Mouse (Mus musculus) stomach, embryonic 15.5 days (tissue): ENCODE data around the gene Map2. TPM values are rescaled to one million over a fixed set of nuclear protein-coding genes. Genes with fewer than 3 reads are reported as not detected.

ENCODE experiments used
- ATAC-seq: fragments of 200-750 bp; cut with Nextera tagmentation; 2 replicates; pipeline ENCODE4 v1.8.0; 2017; ENCODE audit warnings: low read depth, moderate number of reproducible peaks, moderate TSS enrichment; ENCODE audit not compliant: insufficient read depth, low FRiP score
- H3K27ac ChIP-seq: fragments of 300-500 bp; sonication (generic); 2 replicates; pipeline ENCODE4 v1.5.1; 2015; ENCODE audit warnings: mild to moderate bottlenecking, inconsistent platforms
- H3K27me3 ChIP-seq: fragments of 300-500 bp; sonication (generic); replicated peaks from 2 replicates; pipeline ENCODE4 v1.6.1; 2015; ENCODE audit warnings: inconsistent platforms
- H3K36me3 ChIP-seq: fragments of 300-500 bp; sonication (generic); 2 replicates; pipeline ENCODE4 v1.6.1; 2015; ENCODE audit warnings: inconsistent platforms
- H3K4me1 ChIP-seq: fragments of 300-500 bp; sonication (generic); 2 replicates; pipeline ENCODE4 v1.6.1; 2015; ENCODE audit warnings: inconsistent platforms
- H3K4me2 ChIP-seq: fragments of 300-500 bp; sonication (generic); 2 replicates; pipeline ENCODE4 v1.6.1; 2015; ENCODE audit warnings: mild to moderate bottlenecking, inconsistent platforms
- H3K4me3 ChIP-seq: fragments of 300-500 bp; sonication (generic); replicated peaks from 2 replicates; pipeline ENCODE4 v1.5.1; 2015; ENCODE audit warnings: inconsistent platforms
- H3K9ac ChIP-seq: fragments of 300-500 bp; sonication (generic); 2 replicates; pipeline ENCODE4 v1.6.1; 2015; ENCODE audit warnings: inconsistent platforms
- H3K9me3 ChIP-seq: fragments of 300-500 bp; sonication (generic); 2 replicates; pipeline ENCODE4 v1.6.1; 2016; ENCODE audit warnings: inconsistent platforms
- WGBS: fragments of 180-500 bp; shearing (Covaris S2); methylation state at CpG from one replicate; pipeline ENCODE4 v1.1.7; 2015; 5-methylcytosine and 5-hydroxymethylcytosine counted together
- polyA plus RNA-seq: library from polyadenylated mRNA; unstranded; fragments of >200 nt; fragmentation: Nextera tagmentation; extraction: Ambion mirVana; gene quantifications from 2 replicates; pipeline ENCODE4 v1.2.1, GENCODE M21; 2015

Map2 gene
- polyA plus RNA-seq, 1 experiment from 2014 or later, result 16.6 TPM

DNA sequence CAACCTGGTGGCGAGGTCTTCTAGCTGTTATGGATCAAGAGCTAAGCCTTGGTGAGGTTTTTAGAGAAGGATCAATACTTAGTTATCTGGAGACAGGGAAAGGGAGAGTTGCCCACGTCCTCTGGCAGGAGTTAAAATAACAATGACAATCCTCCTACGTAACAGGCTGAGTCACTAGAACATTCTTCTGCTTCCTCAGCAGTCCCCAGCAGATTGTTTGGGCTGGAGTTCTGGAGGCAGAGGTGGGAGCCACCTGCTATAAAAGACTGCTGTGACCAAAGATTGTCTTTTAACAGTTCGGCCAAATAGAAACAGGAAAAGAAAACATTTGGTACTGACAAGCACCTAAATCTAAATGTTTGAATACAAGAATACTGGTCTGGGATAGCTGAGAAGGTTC is 190.5 kb downstream of the Map2 start:
- ATAC-seq, result no peak
- H3K27me3 ChIP-seq, result no peaks in the 10 kb centered on the region
- H3K9me3 ChIP-seq, result no peaks in the 10 kb centered on the region
- WGBS, result 61% methylated on average over 4 of the region's 4 CpGs
- H3K9ac ChIP-seq, result no peak overlapping the region
- no peak overlapping the region for H3K4me2 ChIP-seq
- no peaks in the 10 kb centered on the region for H3K36me3 ChIP-seq
- H3K27ac ChIP-seq, result no peak overlapping the region
- no peaks in the 10 kb centered on the region for H3K4me1 ChIP-seq
- H3K4me3 ChIP-seq, result no peak overlapping the region

DNA sequence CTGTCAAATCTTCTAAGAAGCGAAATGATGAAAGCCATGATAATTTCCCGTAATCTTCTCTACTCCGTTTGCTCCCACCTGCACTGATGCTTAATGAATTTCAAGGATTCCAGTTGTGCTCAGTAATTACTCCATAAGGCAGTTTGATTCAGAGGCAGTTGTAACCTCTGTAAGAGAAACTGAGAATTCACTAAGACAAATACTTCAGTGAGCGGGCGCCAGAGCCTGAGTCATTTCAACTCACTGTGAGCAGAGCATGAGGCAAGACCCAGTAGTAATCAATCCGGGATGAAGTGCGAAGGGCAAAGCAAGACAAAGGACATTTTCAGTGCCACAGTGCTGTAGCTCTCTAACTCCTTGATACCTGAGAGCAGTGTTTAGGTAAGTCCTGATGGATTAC is 194.4 kb downstream of the Map2 start:
- Histone ChIP-seq H3K9me3 (no peaks in the 10 kb centered on the region), H3K36me3 (no peaks in the 10 kb centered on the region), H3K4me2 (no peak overlapping the region), H3K27me3 (no peaks in the 10 kb centered on the region), H3K4me1 (no peaks in the 10 kb centered on the region), H3K4me3 (no peak overlapping the region), H3K9ac (no peak overlapping the region), H3K27ac (no peak overlapping the region)
- WGBS, result 75% methylated on average over 7 of the region's 7 CpGs
- ATAC-seq, result no peak

DNA sequence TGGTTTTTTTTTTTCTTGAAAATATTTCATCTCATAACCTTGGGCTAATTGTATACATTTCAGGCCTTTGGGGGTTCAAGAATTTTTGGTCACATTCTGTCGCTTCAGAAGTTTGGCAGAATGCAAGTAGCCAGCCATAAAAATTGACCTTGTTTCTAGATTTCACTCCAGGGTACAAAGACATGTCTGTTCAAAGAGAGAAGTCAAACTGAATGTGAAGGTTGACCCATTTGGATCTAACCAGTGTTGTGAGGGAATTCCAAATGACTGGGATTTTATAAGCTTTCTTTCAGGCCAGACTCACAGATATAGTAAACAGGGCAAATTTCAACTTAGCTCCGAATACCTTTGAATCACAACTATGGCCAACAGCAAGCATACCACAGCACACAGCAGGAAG is 196.3 kb downstream of the Map2 start:
- no peak for ATAC-seq
- H3K27ac ChIP-seq, result no peak overlapping the region
- H3K4me3 ChIP-seq, result no peak overlapping the region
- H3K4me2 ChIP-seq, result no peak overlapping the region
- no peak overlapping the region for H3K9ac ChIP-seq
- no peaks in the 10 kb centered on the region for H3K36me3 ChIP-seq
- no peaks in the 10 kb centered on the region for H3K9me3 ChIP-seq
- no peaks in the 10 kb centered on the region for H3K4me1 ChIP-seq
- WGBS, result 83% methylated on average over 2 of the region's 2 CpGs
- H3K27me3 ChIP-seq, result no peaks in the 10 kb centered on the region

DNA sequence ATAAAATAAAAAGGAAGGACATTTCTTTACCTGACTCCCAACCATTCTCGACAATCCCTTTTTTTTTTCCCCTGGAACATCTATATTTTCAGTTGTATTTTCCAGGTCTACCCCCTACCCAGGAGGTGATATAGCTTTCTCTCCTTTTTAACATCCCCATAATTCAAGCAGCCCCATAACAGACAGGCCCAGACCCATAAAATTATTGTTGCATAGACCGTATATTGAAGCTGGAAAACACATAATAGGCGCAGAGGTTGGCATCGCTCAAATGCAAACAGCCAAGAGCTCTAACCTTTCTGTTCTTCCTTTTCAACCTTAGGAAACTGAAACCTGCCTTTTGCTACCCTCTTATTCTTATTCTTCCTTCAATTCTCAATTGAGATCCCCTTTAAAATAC is 211.2 kb downstream of the Map2 start:
- Histone ChIP-seq H3K4me3 (no peak overlapping the region), H3K27me3 (no peaks in the 10 kb centered on the region), H3K9me3 (no peaks in the 10 kb centered on the region), H3K9ac (no peak overlapping the region), H3K4me2 (no peak overlapping the region), H3K27ac (no peak overlapping the region), H3K4me1 (no peaks in the 10 kb centered on the region), H3K36me3 (no peaks in the 10 kb centered on the region)
- 94% methylated on average over 4 of the region's 4 CpGs for WGBS
- no peak for ATAC-seq

DNA sequence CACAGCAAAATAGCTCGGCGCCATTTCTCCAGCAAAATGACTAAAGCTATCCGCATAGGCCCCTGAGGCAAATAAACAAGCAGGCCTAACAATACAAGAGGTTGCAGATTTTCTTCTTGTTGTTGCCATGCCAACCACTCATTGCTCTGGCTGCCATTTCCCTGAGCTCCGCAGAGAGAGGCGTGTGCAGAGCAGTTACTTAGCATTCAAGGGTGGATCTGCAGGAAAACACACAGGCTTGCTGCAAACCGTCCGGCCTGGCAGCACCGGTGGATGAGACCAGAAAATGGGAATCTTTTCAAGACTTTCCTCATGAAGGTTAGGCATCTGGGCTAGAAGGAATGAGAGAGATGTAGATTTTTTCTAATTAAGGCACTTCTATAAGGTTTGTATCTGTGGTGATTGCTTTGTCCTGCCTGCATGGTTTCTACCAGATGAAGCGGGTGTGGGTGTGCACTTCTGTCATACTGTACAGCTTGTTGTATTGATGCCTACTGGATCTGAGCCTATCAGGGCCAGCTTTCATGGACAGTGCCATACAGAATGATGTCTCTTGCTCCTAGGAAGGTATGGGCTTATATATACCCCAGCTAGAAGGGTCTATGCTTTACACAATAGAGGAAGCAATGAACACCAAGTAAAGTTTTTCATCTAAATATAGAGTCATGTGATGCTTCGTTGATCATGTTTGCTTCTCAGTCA is 211.8 kb downstream of the Map2 start:
- no peaks in the 10 kb centered on the region for H3K36me3 ChIP-seq
- H3K4me3 ChIP-seq, result no peak overlapping the region
- no peak for ATAC-seq
- no peak overlapping the region for H3K9ac ChIP-seq
- H3K27ac ChIP-seq, result no peak overlapping the region
- H3K4me2 ChIP-seq, result no peak overlapping the region
- no peaks in the 10 kb centered on the region for H3K27me3 ChIP-seq
- H3K4me1 ChIP-seq, result no peaks in the 10 kb centered on the region
- 77% methylated on average over 10 of the region's 10 CpGs for WGBS
- H3K9me3 ChIP-seq, result no peaks in the 10 kb centered on the region

DNA sequence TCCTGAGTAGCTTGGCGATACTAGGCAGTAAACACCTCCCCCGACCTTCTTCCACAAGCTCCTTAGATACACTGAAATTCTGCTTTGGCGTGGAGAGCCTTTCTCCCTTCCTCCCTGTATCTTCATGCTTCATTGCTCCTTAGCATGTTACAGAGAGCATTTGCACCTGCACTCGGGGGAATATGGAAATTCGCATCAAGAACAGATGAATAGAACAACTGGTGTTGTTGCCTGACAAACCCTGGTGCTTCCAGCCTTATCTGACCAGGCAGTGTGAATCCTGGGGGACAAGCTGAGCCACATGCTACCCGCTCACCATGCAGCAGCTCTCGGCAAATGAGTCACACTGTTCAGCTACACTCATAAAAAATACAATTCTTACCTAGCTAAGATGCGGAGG is 213.5 kb downstream of the Map2 start:
- no peak overlapping the region for H3K4me2 ChIP-seq
- 72% methylated on average over 8 of the region's 8 CpGs for WGBS
- H3K4me1 ChIP-seq, result no peaks in the 10 kb centered on the region
- no peaks in the 10 kb centered on the region for H3K27me3 ChIP-seq
- ATAC-seq, result no peak
- no peak overlapping the region for H3K27ac ChIP-seq
- no peak overlapping the region for H3K9ac ChIP-seq
- H3K4me3 ChIP-seq, result no peak overlapping the region
- no peaks in the 10 kb centered on the region for H3K9me3 ChIP-seq
- H3K36me3 ChIP-seq, result no peaks in the 10 kb centered on the region

DNA sequence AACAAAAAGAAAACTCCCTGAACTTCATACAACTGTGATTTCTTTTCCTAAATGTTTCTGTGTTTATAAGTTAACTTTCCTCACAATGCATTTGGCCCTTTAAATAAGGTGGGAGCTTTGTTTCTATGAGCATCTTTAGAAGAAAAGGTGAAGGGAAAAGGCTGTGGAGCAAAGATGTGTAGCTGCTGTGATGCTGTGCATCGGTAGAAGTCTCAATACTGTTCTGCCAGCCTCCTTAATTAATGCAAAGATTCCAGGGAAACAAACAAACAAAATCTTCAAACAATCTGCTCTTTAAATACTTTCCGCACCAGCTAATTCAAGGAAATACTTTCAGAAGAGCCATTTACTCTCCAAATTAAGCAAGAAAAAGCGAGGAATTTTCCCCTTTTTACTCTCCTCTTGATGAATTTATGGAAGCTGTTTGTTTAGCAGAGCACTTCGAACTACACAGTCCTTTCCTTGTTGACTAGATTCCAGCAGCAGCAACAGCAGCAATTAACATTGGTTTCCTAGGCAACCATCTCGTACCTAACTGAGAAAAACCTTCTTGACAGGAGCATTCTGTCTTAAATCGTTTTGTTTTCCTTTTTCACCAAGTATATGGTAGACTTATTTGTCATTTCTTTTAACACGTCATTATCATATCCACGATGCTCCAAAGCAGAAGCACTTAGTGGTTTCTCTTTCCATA is 220.0 kb downstream of the Map2 start:
- ATAC-seq, result no peak
- no peaks in the 10 kb centered on the region for H3K36me3 ChIP-seq
- H3K9me3 ChIP-seq, result no peaks in the 10 kb centered on the region
- H3K4me2 ChIP-seq, result no peak overlapping the region
- H3K27me3 ChIP-seq, result no peaks in the 10 kb centered on the region
- H3K27ac ChIP-seq, result no peak overlapping the region
- no peak overlapping the region for H3K4me3 ChIP-seq
- no peaks in the 10 kb centered on the region for H3K4me1 ChIP-seq
- WGBS, result 46% methylated on average over 8 of the region's 8 CpGs
- H3K9ac ChIP-seq, result no peak overlapping the region

DNA sequence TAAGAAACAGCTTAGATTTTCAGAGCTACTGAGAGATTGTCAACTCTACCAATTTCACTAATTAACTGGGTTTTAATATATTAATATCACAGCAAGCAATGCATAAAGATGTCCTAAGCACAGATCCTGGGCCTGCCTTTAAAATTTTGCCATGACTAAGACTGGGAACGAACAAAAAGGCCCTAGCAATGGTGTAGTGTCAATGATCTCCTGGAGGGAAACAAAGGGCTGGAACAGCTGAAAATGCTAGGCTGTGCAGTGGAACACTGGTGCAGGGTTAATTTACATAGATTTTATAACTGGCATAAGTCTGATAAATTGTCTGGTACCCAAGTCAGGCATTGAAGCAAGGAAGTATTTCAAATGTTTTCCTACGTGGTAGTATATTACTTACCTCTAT is 220.8 kb downstream of the Map2 start:
- H3K9me3 ChIP-seq, result no peaks in the 10 kb centered on the region
- no peaks in the 10 kb centered on the region for H3K36me3 ChIP-seq
- no peak for ATAC-seq
- H3K4me3 ChIP-seq, result no peak overlapping the region
- H3K9ac ChIP-seq, result no peak overlapping the region
- no peak overlapping the region for H3K27ac ChIP-seq
- WGBS, result 80% methylated on average over 2 of the region's 2 CpGs
- no peak overlapping the region for H3K4me2 ChIP-seq
- no peaks in the 10 kb centered on the region for H3K27me3 ChIP-seq
- H3K4me1 ChIP-seq, result no peaks in the 10 kb centered on the region

DNA sequence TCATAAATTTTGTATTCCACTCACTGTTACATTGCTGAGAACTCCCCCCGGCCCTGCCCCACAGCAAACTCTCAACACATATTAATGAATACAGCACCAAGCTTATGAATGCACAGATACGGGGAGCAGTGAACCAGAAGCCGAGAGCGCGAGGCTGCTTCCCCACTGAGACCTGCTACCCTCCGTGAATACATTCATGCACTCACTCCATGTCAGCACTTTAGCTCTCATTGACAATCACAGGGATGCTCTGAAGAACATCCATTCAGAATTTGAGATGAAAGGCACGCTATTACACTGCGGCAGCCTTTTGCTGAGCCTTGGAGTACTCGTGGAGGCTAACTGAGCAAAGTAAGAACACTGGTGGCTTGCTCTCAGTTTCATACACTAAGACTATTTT is 226.8 kb downstream of the Map2 start:
- 86% methylated on average over 9 of the region's 9 CpGs for WGBS
- no peaks in the 10 kb centered on the region for H3K4me1 ChIP-seq
- no peak for ATAC-seq

DNA sequence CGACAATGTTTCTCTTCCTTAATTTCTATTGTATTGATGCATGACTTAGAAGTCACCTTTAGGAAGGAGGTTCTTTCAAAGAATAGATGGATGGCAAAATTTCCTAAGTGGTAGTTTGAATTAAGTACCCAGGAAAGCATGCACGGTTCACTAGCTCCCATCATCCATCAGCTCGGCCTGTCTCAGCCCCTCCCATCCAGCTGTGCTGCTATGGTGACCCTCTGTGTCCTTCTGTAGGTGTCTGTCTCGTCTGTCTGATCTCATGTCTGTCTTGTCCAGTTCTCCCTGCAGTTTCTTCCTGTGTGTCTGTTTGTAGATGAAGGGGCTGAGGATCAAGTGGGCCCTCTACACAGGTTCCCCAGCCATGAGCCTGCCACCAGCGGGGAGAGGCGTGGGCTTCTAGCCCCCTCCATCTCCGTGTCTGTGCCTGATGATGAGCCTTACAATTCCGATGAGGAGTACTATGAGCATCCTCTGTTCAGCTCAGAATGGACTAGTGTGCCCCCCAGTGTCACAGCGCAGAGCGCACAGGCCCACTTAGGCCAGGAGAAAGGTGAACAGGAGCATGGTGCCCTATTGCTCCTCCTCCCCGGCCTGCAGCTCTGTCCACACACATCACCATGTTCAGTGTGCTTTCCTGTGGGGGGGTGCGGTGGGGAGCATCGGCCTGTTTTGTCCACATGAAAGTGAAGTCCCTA is 232.3 kb downstream of the Map2 start:
- H3K4me1 ChIP-seq, result no peaks in the 10 kb centered on the region
- no peak overlapping the region for H3K4me3 ChIP-seq
- H3K27me3 ChIP-seq, result no peaks in the 10 kb centered on the region
- H3K9ac ChIP-seq, result no peak overlapping the region
- no peak overlapping the region for H3K4me2 ChIP-seq
- H3K36me3 ChIP-seq, result no peaks in the 10 kb centered on the region
- H3K27ac ChIP-seq, result no peak overlapping the region
- no peak for ATAC-seq
- H3K9me3 ChIP-seq, result no peaks in the 10 kb centered on the region
- WGBS, result 75% methylated on average over 13 of the region's 13 CpGs

More for the DNA sequence above, 226.8 kb downstream of the Map2 start:
- no peak overlapping the region for H3K9ac ChIP-seq
- no peaks in the 10 kb centered on the region for H3K9me3 ChIP-seq
- H3K27me3 ChIP-seq, result no peaks in the 10 kb centered on the region
- H3K36me3 ChIP-seq, result no peaks in the 10 kb centered on the region
- no peak overlapping the region for H3K27ac ChIP-seq
- H3K4me3 ChIP-seq, result no peak overlapping the region
- no peak overlapping the region for H3K4me2 ChIP-seq

DNA sequence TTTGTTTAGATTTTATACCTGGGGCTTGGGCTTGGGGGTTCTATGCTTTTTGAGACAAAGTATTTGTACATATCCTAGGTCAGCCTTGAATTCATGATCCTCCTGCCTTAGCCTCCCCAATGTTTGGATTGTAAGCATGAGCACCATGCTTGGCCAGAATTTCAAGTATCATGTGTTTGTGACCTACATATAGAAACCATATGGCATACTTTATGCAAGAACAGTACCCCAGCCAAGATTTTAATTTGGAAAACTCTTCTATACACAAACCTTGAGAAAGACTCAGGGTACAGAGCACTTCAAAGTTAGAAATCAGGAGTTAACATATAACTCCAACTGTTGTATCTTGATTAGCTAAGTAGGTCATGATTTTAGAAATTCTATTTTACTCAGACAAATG is 243.3 kb downstream of the Map2 start:
- no peak for ATAC-seq
- Histone ChIP-seq H3K27ac (no peak overlapping the region), H3K4me1 (no peaks in the 10 kb centered on the region), H3K36me3 (no peaks in the 10 kb centered on the region), H3K4me2 (no peak overlapping the region), H3K9me3 (no peaks in the 10 kb centered on the region), H3K27me3 (no peaks in the 10 kb centered on the region), H3K4me3 (no peak overlapping the region), H3K9ac (no peak overlapping the region)

DNA sequence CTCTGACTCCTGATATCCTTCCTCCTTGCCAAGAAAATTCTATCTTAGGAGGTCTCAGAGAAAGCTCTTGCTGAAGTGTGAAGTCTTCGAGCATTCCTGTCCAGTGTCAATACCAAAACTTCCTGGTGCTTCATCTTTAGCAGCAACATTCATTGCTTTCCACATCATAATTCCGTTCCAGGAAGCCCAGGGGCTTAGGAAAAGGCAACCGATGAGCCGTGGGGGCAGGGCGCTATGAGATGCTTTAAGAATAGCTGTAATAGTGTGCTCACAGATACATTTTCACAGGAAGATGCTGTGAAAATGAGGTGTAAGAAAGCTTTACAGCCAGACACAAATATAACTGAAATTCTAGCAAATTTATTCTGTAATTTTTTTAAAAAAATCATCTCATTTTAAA is 251.0 kb downstream of the Map2 start:
- no peak overlapping the region for H3K9ac ChIP-seq
- WGBS, result 93% methylated on average over 5 of the region's 5 CpGs

More for the DNA sequence above, 251.0 kb downstream of the Map2 start:
- Histone ChIP-seq H3K4me1 (no peaks in the 10 kb centered on the region), H3K27me3 (no peaks in the 10 kb centered on the region), H3K4me3 (no peak overlapping the region), H3K27ac (no peak overlapping the region), H3K4me2 (no peak overlapping the region), H3K36me3 (no peaks in the 10 kb centered on the region), H3K9me3 (no peaks in the 10 kb centered on the region)
- ATAC-seq, result no peak
